Mouse (Mus musculus) left cerebral cortex, postnatal 10 days (tissue): ENCODE data around the gene Inpp4a. TPM values are rescaled to one million over a fixed set of nuclear protein-coding genes. Genes with fewer than 3 reads are reported as not detected.

Experiments
- DNase-seq, 2 experiments: peaks; one replicate each; pipeline ENCODE4 v3.0.0; 2021 to 2022; ENCODE audit warnings: low spot score in 2 of 2, mixed read lengths in 1 of 2; ENCODE audit errors: extremely low spot score in 1 of 2
- intact Hi-C: fragments of 180-260 bp; cut with DNase I; formaldehyde crosslinking; loops from one replicate; pipeline ENCODE4 v1.15.1; 2025
- total RNA-seq, 2 experiments: library from RNA; stranded (reverse); gene quantifications; 2 replicates each; pipeline ENCODE4 v1.2.3; 2021

Gene Inpp4a
- total RNA-seq, 2 experiments from 2014 or later = 138 TPM

DNA sequence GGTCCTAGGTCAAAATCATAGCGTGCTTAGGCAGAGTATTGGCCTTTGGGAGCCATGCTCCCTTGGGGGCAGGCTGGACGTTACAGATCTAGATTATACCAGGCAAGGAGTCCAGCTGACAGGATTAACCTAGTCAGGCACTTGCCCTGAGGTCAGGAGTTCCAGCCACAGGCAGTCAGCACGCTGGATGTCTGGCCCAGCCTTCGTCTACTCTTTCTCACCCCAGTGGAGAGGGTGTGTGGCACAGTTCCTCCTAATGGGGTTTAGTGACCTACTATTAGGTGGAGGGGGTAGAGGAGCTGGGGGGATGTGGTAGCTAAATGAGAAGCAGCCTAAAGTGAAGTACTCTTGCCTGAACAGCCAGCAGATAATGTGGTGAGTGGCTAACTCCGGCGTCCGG, 14.7 kb downstream of the Inpp4a start:
- intact Hi-C loops = no loop called here
- no peak for DNase-seq

DNA sequence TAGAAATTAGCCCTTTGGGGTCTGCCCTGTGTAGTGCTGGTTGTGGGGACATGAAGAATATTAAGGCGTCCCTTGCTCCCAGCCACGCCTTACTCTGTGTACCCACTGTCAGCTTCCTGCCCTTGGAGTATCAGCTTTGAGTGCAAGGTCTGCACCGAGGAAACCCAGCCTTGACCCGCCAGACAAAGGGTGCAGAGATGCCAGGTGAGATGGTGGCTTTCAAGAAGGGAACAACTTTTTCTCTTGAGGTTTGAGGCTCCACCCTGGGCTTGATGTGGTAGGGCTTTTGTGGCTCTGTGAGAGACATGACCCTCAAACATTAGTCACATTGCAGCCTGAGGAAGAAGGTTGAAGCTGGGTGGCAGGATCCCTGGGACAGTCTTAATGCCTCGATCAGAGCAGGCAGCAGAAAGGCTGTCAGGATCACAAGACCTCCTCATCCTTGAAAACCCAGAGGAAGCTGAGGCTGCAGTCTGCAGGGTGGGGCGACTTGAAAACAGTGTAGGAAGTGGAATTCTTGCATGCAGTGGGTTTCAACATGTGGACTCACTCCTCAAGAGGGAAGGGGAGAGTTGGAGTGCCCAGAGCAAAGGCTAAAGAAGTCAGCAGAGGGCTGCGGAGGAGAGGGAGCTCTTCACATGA, 18.1 kb downstream of the Inpp4a start:
- DNase-seq = no peak
- intact Hi-C loops = no loop called here

DNA sequence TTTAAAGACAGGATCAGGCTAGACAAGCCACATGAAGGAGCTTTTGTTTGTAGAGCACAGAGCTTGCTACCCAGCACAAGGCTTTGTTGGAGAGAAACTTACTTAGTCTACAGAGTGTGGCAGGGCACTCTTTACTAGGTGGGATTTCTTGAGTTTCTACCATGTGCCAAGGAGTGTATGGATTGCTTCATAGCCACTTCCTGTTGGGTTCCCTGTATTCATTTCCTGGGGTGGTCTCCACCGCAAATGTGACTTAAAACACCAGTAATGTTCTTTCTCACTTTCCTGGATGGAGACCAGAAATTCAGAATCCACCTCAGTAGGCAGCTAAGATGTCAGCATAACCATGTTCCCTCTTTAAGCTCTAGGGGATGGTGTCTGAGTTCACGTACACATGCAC, 18.9 kb downstream of the Inpp4a start:
- no peak for DNase-seq
- intact Hi-C loops = no loop called here

GRCm38 (mm10) chr1:37322690-37323089, 23.0 kb downstream of the Inpp4a start:
- intact Hi-C loops = no loop called here
- no peak for DNase-seq

DNA sequence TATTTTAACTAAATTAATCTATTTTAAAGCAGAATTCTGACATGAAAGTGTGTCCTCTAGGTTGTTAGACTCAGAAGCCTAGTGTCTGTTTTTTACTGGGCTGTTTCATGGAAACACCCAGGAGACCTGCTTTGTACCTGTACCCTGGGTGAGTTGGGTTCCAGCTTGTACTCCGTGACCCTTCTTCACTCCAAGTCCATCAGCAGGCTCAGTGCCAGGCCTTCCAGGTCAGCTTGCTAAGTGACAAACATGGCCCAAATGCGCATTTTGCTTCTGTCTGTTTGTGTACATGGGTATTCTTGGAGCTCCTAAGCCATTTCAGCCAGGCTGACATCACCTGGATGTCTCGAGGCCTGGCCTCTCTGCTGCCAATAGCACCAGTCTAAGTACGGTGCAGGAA, 23.5 kb downstream of the Inpp4a start:
- no peak for DNase-seq
- intact Hi-C loops = no loop called here

- no peak for DNase-seq
- intact Hi-C loops = no loop called here
Observed at GRCm38 (mm10) chr1:37324569-37324968, 24.9 kb downstream of the Inpp4a start.

DNA sequence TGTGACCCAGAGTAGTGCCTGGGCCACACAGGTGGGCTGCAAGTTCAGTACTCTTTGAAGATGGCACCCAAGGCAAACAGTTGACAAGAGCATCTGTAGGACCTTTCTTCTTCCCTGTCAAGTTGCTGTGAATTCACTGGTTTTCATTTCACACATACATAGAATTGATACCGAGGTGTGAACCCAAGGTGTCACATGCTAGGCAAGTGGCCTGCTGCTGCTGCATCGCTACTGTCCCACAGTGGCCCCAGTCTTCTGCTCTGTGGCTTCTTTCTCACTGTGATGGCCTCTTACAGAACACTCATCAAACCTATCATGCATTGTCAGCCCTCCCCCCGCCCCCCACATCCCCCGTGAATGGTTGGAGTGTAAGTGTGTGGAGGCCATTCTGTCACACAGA, 27.6 kb downstream of the Inpp4a start:
- no peak for DNase-seq
- intact Hi-C loops = no loop called here

- intact Hi-C loops = no loop called here
- DNase-seq = no peak
Observed at GRCm38 (mm10) chr1:37329132-37329531, 29.5 kb downstream of the Inpp4a start.

- intact Hi-C loops = no loop called here
- no peak for DNase-seq
Observed at GRCm38 (mm10) chr1:37329831-37330230, 30.2 kb downstream of the Inpp4a start.

DNA sequence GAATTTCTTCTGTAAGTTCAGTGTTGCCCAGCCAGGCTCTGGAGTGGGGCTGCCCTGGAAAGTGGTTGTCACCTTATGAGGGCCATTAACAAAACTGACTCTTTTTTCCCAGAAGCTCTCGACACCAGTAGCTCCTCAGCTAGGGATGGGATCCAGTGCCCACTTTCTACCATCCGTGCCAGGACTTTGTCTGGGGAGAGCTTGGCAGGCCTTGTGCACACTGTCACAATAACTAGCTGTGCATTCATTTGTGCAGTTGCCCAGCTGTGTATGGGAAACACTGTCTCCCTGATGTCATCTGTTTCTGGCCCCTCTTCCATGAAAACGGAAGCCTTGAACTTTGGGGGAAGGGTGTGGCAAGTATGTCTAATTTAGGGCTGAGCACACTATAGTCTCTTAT, 33.1 kb downstream of the Inpp4a start:
- DNase-seq = no peak
- intact Hi-C loops = no loop called here

DNA sequence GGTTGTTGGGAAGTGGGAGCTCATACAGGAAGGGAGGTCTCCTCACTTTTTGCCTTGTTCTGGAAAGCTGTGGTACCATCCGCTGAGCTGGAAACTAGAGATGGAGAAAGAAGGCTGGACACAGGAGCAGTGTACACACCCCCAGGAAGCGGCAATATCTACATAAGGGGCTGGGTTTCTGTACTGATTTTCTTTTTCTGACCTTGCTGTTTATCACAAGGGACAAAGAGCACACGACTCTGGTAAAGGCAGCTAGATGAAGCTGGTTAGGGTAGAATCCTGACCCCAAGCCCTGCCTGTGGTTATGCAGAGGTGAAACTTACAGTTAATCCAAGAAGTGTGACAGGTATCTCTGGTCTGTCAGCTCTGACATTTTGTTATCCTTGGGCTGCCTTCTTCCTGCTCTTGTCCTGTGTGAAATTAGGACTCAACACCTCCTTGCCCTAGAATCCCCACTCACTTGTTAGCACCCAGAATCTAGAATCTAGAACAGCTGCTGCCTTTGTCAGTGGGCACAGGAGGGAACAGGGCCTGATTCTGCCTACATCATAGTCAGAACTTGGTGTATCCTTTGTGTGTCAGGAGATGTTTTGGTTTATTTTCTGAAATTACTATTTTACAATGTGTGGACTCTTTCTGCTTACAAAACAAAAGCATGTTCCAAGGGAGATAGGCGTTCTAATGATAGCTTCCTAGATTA, 34.2 kb downstream of the Inpp4a start:
- intact Hi-C loops = no loop called here
- DNase-seq = no peak

DNA sequence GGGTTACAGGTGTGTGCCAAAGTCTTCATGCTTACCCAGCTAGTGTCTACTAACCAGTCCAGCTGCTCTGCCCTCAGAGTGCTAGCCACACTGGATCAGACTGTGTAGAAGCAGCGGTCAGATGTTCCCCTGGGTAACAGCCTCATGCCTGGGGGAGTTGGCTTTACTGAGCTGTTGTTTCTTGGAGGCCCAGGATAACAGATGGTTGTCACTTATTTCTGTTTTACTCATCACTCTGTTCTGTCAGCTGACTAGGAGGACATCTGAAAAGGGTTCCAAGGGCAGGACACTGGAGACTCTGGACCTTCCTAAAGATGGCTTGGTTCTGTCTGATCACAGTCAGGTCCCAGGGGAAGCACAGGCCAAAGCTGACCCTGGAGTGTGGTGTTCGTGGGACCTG, 36.4 kb downstream of the Inpp4a start:
- no peak for DNase-seq
- intact Hi-C loops = no loop called here

DNA sequence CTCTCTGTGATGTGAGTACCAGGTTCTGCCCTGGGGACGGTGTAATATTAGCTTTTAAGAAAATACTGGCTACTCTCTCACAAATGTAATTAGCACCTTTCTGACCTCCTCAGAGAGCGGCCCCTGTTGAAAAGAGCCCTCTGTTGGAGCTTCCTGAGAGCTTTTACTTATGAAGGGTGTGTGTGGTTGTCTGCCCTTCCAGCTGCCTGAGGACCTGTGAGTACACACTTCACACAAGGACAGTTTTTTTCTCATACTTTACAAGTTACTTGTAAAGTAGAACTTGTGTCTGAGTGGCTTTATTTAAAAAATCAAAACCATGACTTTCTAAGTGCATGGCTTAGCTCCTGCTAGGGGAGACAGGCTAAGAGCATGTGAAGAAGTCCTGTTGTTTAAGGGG, 37.1 kb downstream of the Inpp4a start:
- DNase-seq = no peak
- intact Hi-C loops = no loop called here

DNA sequence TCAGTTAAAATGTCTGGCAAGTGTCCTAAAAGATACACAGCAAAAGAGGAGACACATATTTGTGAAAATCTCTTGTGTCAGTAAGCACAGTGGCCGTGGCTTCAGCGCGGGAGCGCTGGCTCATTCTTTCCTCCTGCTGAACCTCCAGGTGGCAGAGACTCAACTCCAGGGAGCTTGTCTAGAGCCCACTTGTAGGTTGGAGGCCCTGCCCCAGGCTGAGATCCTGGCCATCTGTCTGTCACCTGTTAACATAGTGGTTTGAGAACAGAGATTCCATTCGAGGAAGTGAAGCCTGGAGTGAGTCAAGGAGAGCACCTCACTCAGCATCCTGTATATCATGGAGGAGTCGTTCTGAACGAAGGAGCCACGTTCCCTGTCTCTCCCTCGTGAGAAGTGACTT, 37.6 kb downstream of the Inpp4a start:
- intact Hi-C loops = no loop called here
- DNase-seq = no peak

- intact Hi-C loops = no loop called here
- no peak for DNase-seq
Observed at GRCm38 (mm10) chr1:37339144-37339543, 39.5 kb downstream of the Inpp4a start.

DNA sequence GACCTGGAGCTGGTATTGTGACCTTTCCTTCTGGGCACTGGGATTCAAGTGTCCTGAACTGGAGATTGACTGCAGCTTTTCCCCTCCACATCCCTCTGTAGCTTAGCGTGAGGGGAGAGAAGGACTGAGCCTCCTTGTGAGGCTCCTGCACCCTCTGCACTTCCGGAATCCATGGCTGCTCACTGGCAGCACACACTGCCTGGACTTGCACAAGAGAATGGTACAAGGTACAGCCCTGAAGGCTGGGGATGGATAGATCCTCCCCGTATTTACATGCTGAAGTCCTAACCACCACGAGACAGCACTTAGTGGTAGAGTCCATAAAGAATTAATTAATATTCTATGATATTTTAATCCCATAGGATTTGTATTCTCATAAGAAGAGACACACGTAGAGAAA, 41.7 kb downstream of the Inpp4a start:
- no peak for DNase-seq
- intact Hi-C loops = no loop called here

- DNase-seq = no peak
- intact Hi-C loops = no loop called here
Observed at GRCm38 (mm10) chr1:37341914-37342313, 42.2 kb downstream of the Inpp4a start.

GRCm38 (mm10) chr1:37342524-37342923, 42.9 kb downstream of the Inpp4a start:
- DNase-seq = no peak
- intact Hi-C loops = no loop called here

GRCm38 (mm10) chr1:37343265-37343664, 43.6 kb downstream of the Inpp4a start:
- no peak for DNase-seq
- intact Hi-C loops = no loop called here

- intact Hi-C loops = no loop called here
Observed at GRCm38 (mm10) chr1:37344223-37344916, 44.7 kb downstream of the Inpp4a start.

More at GRCm38 (mm10) chr1:37344223-37344916, 44.7 kb downstream of the Inpp4a start:
- no peak for DNase-seq
